Mouse (Mus musculus): ENCODE data around the gene Pde4b. TPM values are rescaled to one million over a fixed set of nuclear protein-coding genes. Genes with fewer than 3 reads are reported as not detected.

The Pde4b gene
- polyA plus RNA-seq, 1 experiment, result 2.7 TPM

DNA sequence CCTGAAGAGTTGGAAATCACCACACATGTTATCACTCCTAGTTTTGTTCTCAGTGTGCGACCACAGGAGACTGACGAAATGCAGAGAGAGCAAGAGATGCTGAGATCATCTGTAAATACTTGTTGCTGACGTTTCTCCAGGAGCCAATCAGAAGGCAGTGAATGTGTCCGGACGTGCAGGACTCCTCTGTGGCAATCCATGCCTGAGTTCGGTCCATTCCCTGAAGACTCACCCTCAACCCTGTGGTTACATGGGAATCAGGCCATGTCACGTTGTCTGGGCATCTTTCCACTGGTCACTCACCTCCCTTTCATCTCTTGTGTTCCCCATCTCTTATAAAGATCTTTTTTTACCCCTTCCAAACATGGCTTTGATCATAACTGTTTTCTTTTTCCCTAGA lies 468.2 kb downstream of the Pde4b start:
- Histone ChIP-seq H3K27me3 (ENCODE audit: control insufficient read depth, insufficient read depth, insufficient read length) (no peaks in the 10 kb centered on the region), H3K4me3 (ENCODE audit: insufficient read depth, poor library complexity, severe bottlenecking) (no peak overlapping the region), H3K79me3 (ENCODE audit: low read depth) (no peaks in the 10 kb centered on the region), H3ac (ENCODE audit: control insufficient read depth, insufficient read length, low read depth) (no peak overlapping the region), H3K36me3 (ENCODE audit: control insufficient read depth, insufficient read depth) (no peaks in the 10 kb centered on the region), H3K79me2 (ENCODE audit: control insufficient read depth, insufficient read depth) (no peaks in the 10 kb centered on the region)
- no peak for TF ChIP-seq MYOD1 (IDR thresholded peaks at IDR 0.05; ENCODE audit: control insufficient read depth, insufficient read length, low read depth)
- TF ChIP-seq MYOG (IDR thresholded peaks at IDR 0.05; ENCODE audit: control insufficient read depth, extremely low read depth, insufficient read length), result no peak
- TF ChIP-seq MAX (IDR thresholded peaks at IDR 0.05), result no peak
- no peak for TF ChIP-seq CEBPB (IDR thresholded peaks at IDR 0.05; ENCODE audit: low read depth)
- no peak for TF ChIP-seq USF1 (IDR thresholded peaks at IDR 0.05; ENCODE audit: low read depth)

DNA sequence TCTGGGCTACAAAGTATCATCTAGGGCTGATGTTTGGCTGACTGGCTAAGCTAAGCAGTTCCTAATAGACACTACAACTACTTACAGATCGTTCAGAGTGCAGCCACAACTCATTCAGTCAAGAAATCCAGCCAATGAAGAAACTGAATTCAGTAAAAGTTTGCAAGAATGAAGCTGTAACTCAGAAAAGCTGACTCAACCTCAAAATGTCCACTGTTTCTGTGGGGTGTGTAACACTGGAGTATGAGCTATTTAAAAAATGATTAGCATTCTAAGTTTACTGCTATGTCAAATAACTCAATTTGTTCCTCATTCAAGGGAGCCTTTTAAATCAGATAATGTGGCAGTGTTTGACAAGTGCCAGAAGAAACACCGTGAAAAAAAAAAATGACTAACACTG lies 469.7 kb downstream of the Pde4b start:
- Histone ChIP-seq H3K27me3 (ENCODE audit: control insufficient read depth, insufficient read depth, insufficient read length) (no peaks in the 10 kb centered on the region), H3K36me3 (ENCODE audit: control insufficient read depth, insufficient read depth) (no peaks in the 10 kb centered on the region), H3K79me3 (ENCODE audit: low read depth) (no peaks in the 10 kb centered on the region), H3ac (ENCODE audit: control insufficient read depth, insufficient read length, low read depth) (no peak overlapping the region), H3K4me3 (ENCODE audit: insufficient read depth, poor library complexity, severe bottlenecking) (no peak overlapping the region), H3K79me2 (ENCODE audit: control insufficient read depth, insufficient read depth) (no peaks in the 10 kb centered on the region)
- no peak for TF ChIP-seq MAX (IDR thresholded peaks at IDR 0.05)
- TF ChIP-seq MYOG (IDR thresholded peaks at IDR 0.05; ENCODE audit: control insufficient read depth, extremely low read depth, insufficient read length), result no peak
- TF ChIP-seq USF1 (IDR thresholded peaks at IDR 0.05; ENCODE audit: low read depth), result no peak
- TF ChIP-seq MYOD1 (IDR thresholded peaks at IDR 0.05; ENCODE audit: control insufficient read depth, insufficient read length, low read depth), result no peak
- TF ChIP-seq CEBPB (IDR thresholded peaks at IDR 0.05; ENCODE audit: low read depth), result no peak
- no peak for TF ChIP-seq FOSL1 (IDR thresholded peaks at IDR 0.05; ENCODE audit: insufficient read depth, low read length, poor library complexity, severe bottlenecking)
- no peak for TF ChIP-seq CTCF (IDR thresholded peaks at IDR 0.05; ENCODE audit: control insufficient read depth, insufficient read depth, insufficient read length)

DNA sequence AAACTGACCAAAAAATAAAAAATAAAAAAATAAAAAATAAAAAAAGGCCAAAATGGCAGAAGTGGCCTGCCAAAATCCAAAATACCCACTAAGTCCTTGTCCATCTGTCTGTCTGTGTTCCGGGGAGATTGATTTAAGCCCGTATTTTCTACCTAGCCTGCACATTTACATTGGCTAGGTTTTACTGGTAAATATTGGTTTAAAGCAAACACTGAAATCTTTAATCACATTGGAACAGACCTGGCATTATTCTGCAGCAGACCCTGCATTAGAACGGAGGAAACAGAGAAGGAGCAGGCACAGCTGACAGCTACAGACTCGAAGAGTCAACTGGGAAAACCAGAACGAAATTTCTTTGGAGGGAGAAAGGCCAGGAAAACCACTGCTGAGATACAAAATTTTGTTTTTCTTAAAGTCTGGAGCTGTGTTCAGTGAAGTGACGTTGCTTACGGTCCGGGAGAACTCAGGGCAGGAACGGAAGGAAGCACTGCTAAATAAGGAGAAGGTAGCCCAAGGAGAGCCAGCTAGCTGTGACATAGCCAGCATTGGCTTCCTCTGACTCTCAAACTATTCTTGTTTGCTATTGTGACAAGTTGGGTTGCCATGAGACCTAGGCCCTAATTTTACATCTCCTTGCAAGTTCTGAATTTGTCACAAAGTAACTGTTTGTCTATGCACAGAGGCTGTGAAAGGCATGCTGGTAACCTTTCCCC lies 470.3 kb downstream of the Pde4b start:
- Histone ChIP-seq H3K27me3 (ENCODE audit: control insufficient read depth, insufficient read depth, insufficient read length) (no peaks in the 10 kb centered on the region), H3ac (ENCODE audit: control insufficient read depth, insufficient read length, low read depth) (no peak overlapping the region), H3K4me3 (ENCODE audit: insufficient read depth, poor library complexity, severe bottlenecking) (no peak overlapping the region), H3K36me3 (ENCODE audit: control insufficient read depth, insufficient read depth) (no peaks in the 10 kb centered on the region), H3K79me2 (ENCODE audit: control insufficient read depth, insufficient read depth) (no peaks in the 10 kb centered on the region), H3K79me3 (ENCODE audit: low read depth) (no peaks in the 10 kb centered on the region)
- TF ChIP-seq MYOG (IDR thresholded peaks at IDR 0.05; ENCODE audit: control insufficient read depth, extremely low read depth, insufficient read length) (no peak), CEBPB (IDR thresholded peaks at IDR 0.05; ENCODE audit: low read depth) (no peak), MAX (IDR thresholded peaks at IDR 0.05) (no peak), MYOD1 (IDR thresholded peaks at IDR 0.05; ENCODE audit: control insufficient read depth, insufficient read length, low read depth) (no peak), FOSL1 (IDR thresholded peaks at IDR 0.05; ENCODE audit: insufficient read depth, low read length, poor library complexity, severe bottlenecking) (no peak), USF1 (IDR thresholded peaks at IDR 0.05; ENCODE audit: low read depth) (no peak), CTCF (IDR thresholded peaks at IDR 0.05; ENCODE audit: control insufficient read depth, insufficient read depth, insufficient read length) (no peak)

DNA sequence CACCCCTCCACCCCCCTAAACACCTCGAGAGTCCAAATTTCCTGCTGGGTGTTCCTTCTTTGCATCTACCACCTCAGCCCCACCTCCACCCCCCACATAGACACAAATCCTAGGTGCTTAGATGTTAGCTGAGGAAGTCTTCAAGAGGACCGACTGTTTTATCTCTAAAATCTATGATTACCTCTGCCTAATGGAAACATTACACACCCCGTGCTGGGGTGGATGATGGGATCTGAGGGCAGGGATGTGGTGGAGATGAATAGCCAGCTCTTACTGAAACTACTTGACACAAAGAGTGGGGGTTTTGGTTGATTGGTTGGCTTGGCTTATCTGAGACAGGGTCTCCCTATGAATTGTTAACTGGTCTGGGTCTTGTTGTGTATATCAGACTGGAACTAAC lies 471.0 kb downstream of the Pde4b start:
- no peak for TF ChIP-seq MYOG (IDR thresholded peaks at IDR 0.05; ENCODE audit: control insufficient read depth, extremely low read depth, insufficient read length)
- TF ChIP-seq MYOD1 (IDR thresholded peaks at IDR 0.05; ENCODE audit: control insufficient read depth, insufficient read length, low read depth), result no peak
- no peak for TF ChIP-seq CEBPB (IDR thresholded peaks at IDR 0.05; ENCODE audit: low read depth)
- no peak for TF ChIP-seq MAX (IDR thresholded peaks at IDR 0.05)
- no peak for TF ChIP-seq CTCF (IDR thresholded peaks at IDR 0.05; ENCODE audit: control insufficient read depth, insufficient read depth, insufficient read length)
- TF ChIP-seq USF1 (IDR thresholded peaks at IDR 0.05; ENCODE audit: low read depth), result no peak
- no peak for TF ChIP-seq FOSL1 (IDR thresholded peaks at IDR 0.05; ENCODE audit: insufficient read depth, low read length, poor library complexity, severe bottlenecking)
- no peaks in the 10 kb centered on the region for H3K36me3 ChIP-seq (ENCODE audit: control insufficient read depth, insufficient read depth)

DNA sequence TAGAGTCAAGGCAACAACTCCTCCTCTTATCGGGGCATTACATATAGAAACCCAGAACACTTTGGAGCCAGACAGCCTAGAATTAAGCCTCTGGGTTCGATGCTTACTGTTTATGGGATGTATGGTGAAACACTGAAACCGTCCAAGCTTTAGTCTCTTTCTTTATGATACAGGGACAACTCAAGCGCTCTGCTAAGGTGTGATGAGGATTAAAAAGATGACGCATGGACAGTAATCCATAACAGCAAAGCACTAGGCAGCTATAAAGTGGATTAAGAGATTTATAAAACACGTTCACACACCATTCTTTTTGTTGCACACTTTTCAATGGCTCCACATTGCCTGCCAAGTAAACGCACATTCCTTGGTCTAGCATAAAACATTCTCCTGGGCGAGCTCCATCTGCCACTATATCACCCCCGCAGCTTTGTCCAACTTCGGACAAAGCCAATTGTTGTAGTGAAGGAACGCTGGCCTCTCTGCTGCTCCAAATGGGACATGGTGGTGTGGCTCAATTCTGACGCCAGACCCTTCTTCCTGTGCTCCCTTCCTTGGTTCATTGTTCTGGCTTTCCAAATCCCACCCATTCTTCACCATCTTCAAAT lies 473.4 kb downstream of the Pde4b start:
- H3K27me3 ChIP-seq (ENCODE audit: control insufficient read depth, insufficient read depth, insufficient read length), result no peaks in the 10 kb centered on the region
- no peak overlapping the region for H3K4me3 ChIP-seq (ENCODE audit: insufficient read depth, poor library complexity, severe bottlenecking)
- no peaks in the 10 kb centered on the region for H3K79me3 ChIP-seq (ENCODE audit: low read depth)
- H3K79me2 ChIP-seq (ENCODE audit: control insufficient read depth, insufficient read depth), result no peaks in the 10 kb centered on the region
- H3ac ChIP-seq (ENCODE audit: control insufficient read depth, insufficient read length, low read depth), result no peak overlapping the region
- no peaks in the 10 kb centered on the region for H3K36me3 ChIP-seq (ENCODE audit: control insufficient read depth, insufficient read depth)
- TF ChIP-seq CEBPB (IDR thresholded peaks at IDR 0.05; ENCODE audit: low read depth) (no peak), MYOD1 (IDR thresholded peaks at IDR 0.05; ENCODE audit: control insufficient read depth, insufficient read length, low read depth) (no peak), MAX (IDR thresholded peaks at IDR 0.05) (no peak), USF1 (IDR thresholded peaks at IDR 0.05; ENCODE audit: low read depth) (no peak), MYOG (IDR thresholded peaks at IDR 0.05; ENCODE audit: control insufficient read depth, extremely low read depth, insufficient read length) (no peak), FOSL1 (IDR thresholded peaks at IDR 0.05; ENCODE audit: insufficient read depth, low read length, poor library complexity, severe bottlenecking) (no peak), CTCF (IDR thresholded peaks at IDR 0.05; ENCODE audit: control insufficient read depth, insufficient read depth, insufficient read length) (no peak)

More for the DNA sequence above, 471.0 kb downstream of the Pde4b start:
- Histone ChIP-seq H3K4me3 (ENCODE audit: insufficient read depth, poor library complexity, severe bottlenecking) (no peak overlapping the region), H3K27me3 (ENCODE audit: control insufficient read depth, insufficient read depth, insufficient read length) (no peaks in the 10 kb centered on the region), H3ac (ENCODE audit: control insufficient read depth, insufficient read length, low read depth) (no peak overlapping the region), H3K79me2 (ENCODE audit: control insufficient read depth, insufficient read depth) (no peaks in the 10 kb centered on the region), H3K79me3 (ENCODE audit: low read depth) (no peaks in the 10 kb centered on the region)

Data from C2C12 (cell line).